Mouse (Mus musculus): ENCODE results near the gene Cwc15. TPM values are rescaled to one million over a fixed set of nuclear protein-coding genes. Genes with fewer than 3 reads are reported as not detected.

Cwc15 gene
- polyA plus RNA-seq (2012), result 21.4 and 22.5 TPM in 2 replicates

GRCm38 (mm10) chr9:14500023-14500915 lies at the start of gene Cwc15, which contains the start of gene Kdm4d:
Gene Cwc15, plus strand, starts transcription at chr9:14500617.
Gene Kdm4d, minus strand, starts transcription at chr9:14500482.

Other genes with a start within 250 kb of the Cwc15 start
- 24.8 and 27.5 TPM in 2 replicates for gene Sesn3, start 225.6 kb upstream of the Cwc15 start, polyA plus RNA-seq (2012)
- gene Endod1, start 119.1 kb upstream of the Cwc15 start, polyA plus RNA-seq (2012), result 27.0 and 41.3 TPM in 2 replicates
- 0.12 and 0.27 TPM in 2 replicates for gene Kdm4d, start 135 bp upstream of the Cwc15 start, polyA plus RNA-seq (2012)
- gene Amotl1, start 144.4 kb downstream of the Cwc15 start, polyA plus RNA-seq (2012), result 0.02 and 0.04 TPM in 2 replicates
- not detected in 2 replicates for gene Piwil4, start 240.1 kb downstream of the Cwc15 start, polyA plus RNA-seq (2012)